Mouse (Mus musculus): ENCODE results near the gene Slc37a3. TPM values are rescaled to one million over a fixed set of nuclear protein-coding genes. Genes with fewer than 3 reads are reported as not detected.
"Not testable (repeated sequence)": the region's sequence is repeated elsewhere in the genome, so short reads cannot be mapped to it uniquely, and the experiment has no call there.

The Slc37a3 gene
- polyA plus RNA-seq, 1 experiment from 2014 or later = 63.6 TPM

- 81% methylated on average over 2 of the region's 2 CpGs for WGBS
- no peaks in the 10 kb centered on the region for H3K4me1 ChIP-seq
- no peak for ATAC-seq (ENCODE audit: low FRiP score, low read depth)
- no peak overlapping the region for H3K27ac ChIP-seq
- no peaks in the 10 kb centered on the region for H3K27me3 ChIP-seq (replicated peaks)
- no peaks in the 10 kb centered on the region for H3K9me3 ChIP-seq
- peaks cover 55% of the 10 kb centered on the region for H3K36me3 ChIP-seq
- no peak overlapping the region for H3K4me2 ChIP-seq (replicated peaks)
- no peak overlapping the region for H3K4me3 ChIP-seq
- no peak overlapping the region for H3K9ac ChIP-seq
Measured at GRCm38 (mm10) chr6:39403136-39403535, 25.7 kb upstream of the Slc37a3 start.

GRCm38 (mm10) chr6:39400343-39400742 is 22.9 kb upstream of the Slc37a3 start:
- H3K4me2 ChIP-seq (replicated peaks) = no peak overlapping the region
- H3K9ac ChIP-seq = no peak overlapping the region
- no peaks in the 10 kb centered on the region for H3K9me3 ChIP-seq
- 69% methylated on average over 7 of the region's 7 CpGs for WGBS
- H3K4me1 ChIP-seq = no peaks in the 10 kb centered on the region
- no peak overlapping the region for H3K4me3 ChIP-seq
- no peak for ATAC-seq (ENCODE audit: low FRiP score, low read depth)
- H3K36me3 ChIP-seq = peaks cover 62% of the 10 kb centered on the region
- no peaks in the 10 kb centered on the region for H3K27me3 ChIP-seq (replicated peaks)
- no peak overlapping the region for H3K27ac ChIP-seq

GRCm38 (mm10) chr6:39398342-39398741 is 20.9 kb upstream of the Slc37a3 start:
- Histone ChIP-seq H3K27ac (no peak overlapping the region), H3K9ac (no peak overlapping the region), H3K27me3 (replicated peaks) (no peaks in the 10 kb centered on the region), H3K4me2 (replicated peaks) (no peak overlapping the region), H3K9me3 (no peaks in the 10 kb centered on the region), H3K4me1 (no peaks in the 10 kb centered on the region), H3K36me3 (peaks cover 50% of the 10 kb centered on the region), H3K4me3 (no peak overlapping the region)
- WGBS = 94% methylated on average over 9 of the region's 9 CpGs
- ATAC-seq (ENCODE audit: low FRiP score, low read depth) = no peak

- H3K9ac ChIP-seq = no peak overlapping the region
Measured at GRCm38 (mm10) chr6:39397046-39397445, 19.6 kb upstream of the Slc37a3 start.

DNA sequence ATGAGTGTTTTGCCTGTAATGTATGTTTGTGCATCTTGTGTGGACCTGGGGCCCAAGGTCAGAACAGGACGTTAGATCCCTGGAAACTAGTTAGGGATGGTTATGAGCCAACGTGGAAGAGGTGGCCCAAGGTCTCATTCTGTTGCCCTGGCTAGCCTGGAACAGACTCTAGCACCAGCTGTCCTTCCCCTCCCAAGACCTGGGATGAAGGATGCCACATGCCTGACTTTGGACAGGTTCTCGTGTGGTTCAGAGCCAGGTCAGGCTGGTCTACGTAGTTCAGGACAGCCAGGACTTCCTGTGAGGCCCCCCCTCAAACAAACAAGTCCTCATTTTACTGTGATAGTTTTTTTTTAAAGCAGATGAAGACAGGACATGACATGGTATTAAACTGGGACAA is 18.4 kb upstream of the Slc37a3 start:
- no peak for ATAC-seq (ENCODE audit: low FRiP score, low read depth)
- Histone ChIP-seq H3K36me3 (peaks cover 43% of the 10 kb centered on the region), H3K27me3 (replicated peaks) (no peaks in the 10 kb centered on the region), H3K9me3 (no peaks in the 10 kb centered on the region), H3K4me1 (no peaks in the 10 kb centered on the region), H3K9ac (no peak overlapping the region), H3K27ac (no peak overlapping the region), H3K4me3 (no peak overlapping the region), H3K4me2 (replicated peaks) (no peak overlapping the region)
- 80% methylated on average over 4 of the region's 4 CpGs for WGBS

More at GRCm38 (mm10) chr6:39397046-39397445, 19.6 kb upstream of the Slc37a3 start:
- no peaks in the 10 kb centered on the region for H3K9me3 ChIP-seq
- H3K4me3 ChIP-seq = no peak overlapping the region
- no peak overlapping the region for H3K27ac ChIP-seq
- H3K36me3 ChIP-seq = peaks cover 47% of the 10 kb centered on the region
- H3K4me1 ChIP-seq = no peaks in the 10 kb centered on the region
- H3K27me3 ChIP-seq (replicated peaks) = no peaks in the 10 kb centered on the region
- WGBS = 93% methylated on average over 6 of the region's 6 CpGs
- ATAC-seq (ENCODE audit: low FRiP score, low read depth) = no peak
- no peak overlapping the region for H3K4me2 ChIP-seq (replicated peaks)

DNA sequence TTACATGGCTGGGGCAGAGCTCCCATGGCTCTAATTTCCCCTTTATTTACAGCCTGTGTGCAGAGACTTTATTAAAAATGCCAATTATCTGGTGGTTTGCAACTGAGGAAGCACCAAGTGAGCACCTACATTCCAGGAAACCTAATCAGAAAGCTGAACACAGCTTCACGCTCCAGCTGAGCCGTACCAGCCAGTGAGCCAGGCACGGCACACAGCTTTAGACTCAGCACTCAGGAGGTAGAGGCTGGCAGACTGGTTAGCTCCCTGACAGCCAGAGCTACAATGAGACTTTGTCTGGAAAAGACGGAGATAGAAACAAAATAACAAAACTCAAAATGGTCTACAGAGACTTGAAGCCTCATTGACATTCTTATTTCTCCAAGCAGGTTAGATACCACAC is 18.0 kb upstream of the Slc37a3 start:
- Histone ChIP-seq H3K27me3 (replicated peaks) (no peaks in the 10 kb centered on the region), H3K36me3 (peaks cover 41% of the 10 kb centered on the region), H3K9ac (no peak overlapping the region), H3K9me3 (no peaks in the 10 kb centered on the region), H3K27ac (no peak overlapping the region), H3K4me3 (no peak overlapping the region), H3K4me1 (no peaks in the 10 kb centered on the region), H3K4me2 (replicated peaks) (no peak overlapping the region)
- WGBS = 77% methylated on average over 4 of the region's 4 CpGs
- no peak for ATAC-seq (ENCODE audit: low FRiP score, low read depth)

DNA sequence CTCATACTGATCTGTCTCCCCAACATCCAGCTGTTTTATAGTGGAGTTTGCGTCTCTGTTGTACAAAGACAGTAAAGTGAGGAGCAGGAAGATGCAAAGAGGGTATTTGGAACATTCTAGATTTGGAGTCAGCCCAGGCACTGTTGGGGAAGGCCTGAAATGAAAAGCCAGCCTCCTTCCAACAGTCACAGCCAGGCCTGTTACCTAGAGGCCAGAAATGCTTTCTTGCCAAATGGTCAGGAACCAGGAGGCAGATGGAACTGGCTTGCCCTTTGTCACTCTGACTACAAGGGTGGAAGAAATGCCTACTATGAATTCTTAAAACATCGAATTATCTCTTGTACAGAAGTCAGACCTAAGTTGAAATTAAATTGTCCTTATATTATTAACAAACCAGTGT is 12.5 kb upstream of the Slc37a3 start:
- H3K9ac ChIP-seq = no peak overlapping the region
- H3K9me3 ChIP-seq = no peaks in the 10 kb centered on the region
- no peak for ATAC-seq (ENCODE audit: low FRiP score, low read depth)
- H3K4me2 ChIP-seq (replicated peaks) = no peak overlapping the region
- H3K27ac ChIP-seq = no peak overlapping the region
- no peaks in the 10 kb centered on the region for H3K4me1 ChIP-seq
- peaks cover 4% of the 10 kb centered on the region; the same call in 1 of the 2 replicates for H3K36me3 ChIP-seq
- no peaks in the 10 kb centered on the region for H3K27me3 ChIP-seq (replicated peaks)
- WGBS = 87% methylated on average over 2 of the region's 2 CpGs
- no peak overlapping the region for H3K4me3 ChIP-seq

DNA sequence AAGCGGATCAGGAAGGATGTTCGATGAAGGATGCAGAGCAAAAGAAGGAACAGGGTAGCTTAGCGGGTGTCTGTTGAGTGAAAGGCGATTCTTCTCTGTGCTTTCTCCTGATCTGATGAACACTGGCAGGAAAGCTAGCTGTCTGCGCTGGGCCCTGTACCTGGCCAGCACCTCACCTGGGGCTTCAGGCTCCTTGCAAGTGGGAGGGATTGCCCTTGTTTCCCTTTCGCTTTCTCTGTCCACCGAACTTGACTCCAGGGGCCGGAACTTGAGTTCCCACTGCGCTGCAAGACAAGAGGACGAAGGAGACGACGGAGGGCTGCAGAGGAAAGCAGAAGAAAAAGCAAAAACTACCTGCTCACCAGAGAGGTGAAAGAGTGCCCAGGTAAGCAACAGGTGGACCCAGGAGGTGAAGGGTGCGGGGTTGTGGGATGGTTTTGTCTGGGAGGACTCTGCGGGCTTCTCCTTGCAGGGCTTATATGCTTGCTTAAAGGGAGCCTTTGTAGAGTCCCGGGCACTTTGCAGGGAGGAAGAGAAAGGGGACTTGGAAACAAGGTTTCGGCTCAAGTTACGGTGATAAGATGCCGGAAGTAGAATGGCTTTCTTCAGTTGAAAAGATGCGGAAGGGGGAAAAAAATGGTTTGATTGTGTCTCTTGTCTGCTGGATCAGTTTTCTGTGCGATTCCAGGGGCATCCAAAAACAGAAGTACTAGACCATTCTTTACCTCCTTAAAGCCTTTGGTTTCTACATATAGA is 3.8 kb upstream of the Slc37a3 start, which contains the start of gene Rab19:
TSS of gene Rab19 (plus strand) at position 51 of the 756 bp plus-strand sequence.
- no peak for ATAC-seq (ENCODE audit: low FRiP score, low read depth)
- peaks cover 15% of the 10 kb centered on the region for H3K4me1 ChIP-seq
- peak within 1 kb of the TSS; percentile 53 for H3K4me2 ChIP-seq (replicated peaks)
- no peak within 1 kb of the TSS for H3K9ac ChIP-seq
- H3K4me3 ChIP-seq = 0 out of 2 replicates have a peak within 1 kb of the TSS, but pooled peaks have one; percentile 13
- H3K36me3 ChIP-seq = no peaks in the 10 kb centered on the region
- no peaks in the 10 kb centered on the region for H3K9me3 ChIP-seq
- peaks cover 5% of the 10 kb centered on the region; the same call in 1 of the 2 replicates for H3K27me3 ChIP-seq (replicated peaks)
- no peak within 1 kb of the TSS for H3K27ac ChIP-seq
- WGBS = 13% methylated on average over 20 of the region's 20 CpGs

- no peak overlapping the region for H3K4me2 ChIP-seq (replicated peaks)
- peaks cover 5% of the 10 kb centered on the region; the same call in 1 of the 2 replicates for H3K27me3 ChIP-seq (replicated peaks)
- no peak overlapping the region for H3K4me3 ChIP-seq
- H3K9me3 ChIP-seq = no peaks in the 10 kb centered on the region
- H3K9ac ChIP-seq = no peak overlapping the region
- H3K4me1 ChIP-seq = peaks cover 20% of the 10 kb centered on the region
- 93% methylated on average over 3 of the region's 3 CpGs for WGBS
- H3K36me3 ChIP-seq = no peaks in the 10 kb centered on the region
- no peak overlapping the region for H3K27ac ChIP-seq
- ATAC-seq (ENCODE audit: low FRiP score, low read depth) = no peak
Measured at GRCm38 (mm10) chr6:39380276-39380675, 2.8 kb upstream of the Slc37a3 start.

- Histone ChIP-seq H3K27ac (no peak overlapping the region), H3K36me3 (no peaks in the 10 kb centered on the region; the same call in 1 of the 2 replicates), H3K9me3 (no peaks in the 10 kb centered on the region), H3K4me3 (no peak overlapping the region), H3K9ac (no peak overlapping the region), H3K4me1 (peaks cover 20% of the 10 kb centered on the region), H3K27me3 (replicated peaks) (peaks cover 5% of the 10 kb centered on the region; the same call in 1 of the 2 replicates), H3K4me2 (replicated peaks) (no peak overlapping the region)
- 85% methylated on average over 8 of the region's 8 CpGs for WGBS
- ATAC-seq (ENCODE audit: low FRiP score, low read depth) = no peak
Measured at GRCm38 (mm10) chr6:39379749-39380148, 2.3 kb upstream of the Slc37a3 start.

- peaks cover 4% of the 10 kb centered on the region for H3K36me3 ChIP-seq
Measured at GRCm38 (mm10) chr6:39379224-39379623, 1.7 kb upstream of the Slc37a3 start.

DNA sequence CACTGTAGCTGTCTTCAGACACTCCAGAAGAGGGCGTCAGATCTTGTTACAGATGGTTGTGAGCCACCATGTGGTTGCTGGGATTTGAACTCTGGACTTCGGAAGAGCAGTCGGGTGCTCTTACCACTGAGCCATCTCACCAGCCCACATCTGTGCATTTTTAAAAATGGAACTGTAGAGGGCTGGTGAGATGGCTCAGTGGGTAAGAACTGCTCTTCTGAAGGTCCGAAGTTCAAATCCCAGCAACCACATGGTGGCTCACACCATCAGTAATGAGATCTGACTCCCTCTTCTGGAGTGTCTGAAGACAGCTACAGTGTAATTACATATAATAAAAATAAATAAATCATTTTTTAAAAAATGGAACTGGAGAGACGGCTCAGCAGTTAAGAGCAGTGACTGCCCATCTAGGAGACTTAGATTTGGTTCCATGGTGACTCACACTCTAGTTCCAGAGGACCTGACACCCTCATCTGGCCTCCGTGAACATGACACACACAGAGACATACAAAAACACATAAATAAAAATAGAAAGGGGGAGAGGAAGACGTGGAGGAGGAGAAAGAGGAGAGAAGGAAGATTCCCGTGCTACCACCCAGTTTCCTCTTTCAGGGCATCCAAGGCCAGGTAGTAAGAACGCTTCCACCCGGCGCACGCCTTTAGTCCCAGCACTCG is 823 bp upstream of the Slc37a3 start:
- not testable (repeated sequence) for ATAC-seq (ENCODE audit: low FRiP score, low read depth); H3K4me3 ChIP-seq; H3K27ac ChIP-seq; H3K9me3 ChIP-seq; H3K36me3 ChIP-seq; H3K4me2 ChIP-seq (replicated peaks); H3K9ac ChIP-seq; H3K27me3 ChIP-seq (replicated peaks)
- 82% methylated on average over 13 of the region's 13 CpGs for WGBS
- H3K4me1 ChIP-seq = peaks cover 23% of the 10 kb centered on the region

More at GRCm38 (mm10) chr6:39379224-39379623, 1.7 kb upstream of the Slc37a3 start:
- 66% methylated on average over 4 of the region's 4 CpGs for whole genome bisulfite sequencing
- Histone ChIP-seq H3K9me3 (no peaks in the 10 kb centered on the region), H3K27me3 (replicated peaks) (peaks cover 5% of the 10 kb centered on the region; the same call in 1 of the 2 replicates), H3K27ac (no peak overlapping the region), H3K4me3 (no peak overlapping the region), H3K4me1 (peaks cover 20% of the 10 kb centered on the region), H3K9ac (no peak overlapping the region), H3K4me2 (replicated peaks) (no peak overlapping the region)
- no peak for ATAC-seq (ENCODE audit: low FRiP score, low read depth)
